Mouse (Mus musculus): ENCODE measurements around the gene Slc25a31. TPM values are rescaled to one million over a fixed set of nuclear protein-coding genes. Genes with fewer than 3 reads are reported as not detected.
A peak's percentile ranks its signal among the peaks of the same experiment; 100 is the strongest.

The Slc25a31 gene
- polyA plus RNA-seq, 1 experiment from 2014 or later = 0.11 TPM

DNA sequence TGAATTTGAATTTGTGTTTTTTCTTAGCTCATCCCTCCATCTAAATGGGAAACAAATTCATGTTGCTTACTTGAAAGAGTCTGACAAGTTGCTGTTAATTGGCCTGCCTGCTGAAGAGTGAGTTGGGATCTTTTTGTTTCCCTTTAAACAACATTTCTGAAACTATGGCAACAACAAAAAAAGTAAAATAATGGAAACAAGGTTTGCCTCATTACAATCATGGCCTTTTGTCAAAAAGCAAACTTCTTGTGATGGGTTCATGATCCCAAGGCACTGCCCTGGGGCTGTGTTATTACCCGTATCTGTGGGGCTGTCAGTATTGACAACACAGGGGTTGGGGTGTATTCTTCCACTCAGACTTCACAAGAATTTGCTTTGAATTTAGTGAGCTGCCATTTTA lies 29.8 kb upstream of the Slc25a31 start:
- ATAC-seq (replicated peaks; ENCODE audit: low FRiP score) (no peak), DNase-seq (ENCODE audit: low spot score) (no peak)
- no peak overlapping the region for H3K4me2 ChIP-seq (ENCODE audit: low read depth, low read length, severe bottlenecking)
- peaks cover 8% of the 10 kb centered on the region; the same call in 1 of the 2 replicates for H3K4me1 ChIP-seq (replicated peaks; ENCODE audit: control insufficient read depth, insufficient read depth, low read length)
- H3K36me3 ChIP-seq (ENCODE audit: control insufficient read depth, insufficient read depth, low read length) = no peaks in the 10 kb centered on the region
- no peak overlapping the region for H3K27ac ChIP-seq (ENCODE audit: low read depth, low read length)
- H3K9me3 ChIP-seq (ENCODE audit: control insufficient read depth, low read length) = no peaks in the 10 kb centered on the region
- 13% methylated on average over 1 of the region's 1 CpGs for WGBS
- H3K9ac ChIP-seq (ENCODE audit: low read length) = no peak overlapping the region
- no peaks in the 10 kb centered on the region for H3K27me3 ChIP-seq (ENCODE audit: control insufficient read depth, insufficient read depth, low read length)
- no peak overlapping the region for H3K4me3 ChIP-seq (ENCODE audit: low read depth, low read length)

DNA sequence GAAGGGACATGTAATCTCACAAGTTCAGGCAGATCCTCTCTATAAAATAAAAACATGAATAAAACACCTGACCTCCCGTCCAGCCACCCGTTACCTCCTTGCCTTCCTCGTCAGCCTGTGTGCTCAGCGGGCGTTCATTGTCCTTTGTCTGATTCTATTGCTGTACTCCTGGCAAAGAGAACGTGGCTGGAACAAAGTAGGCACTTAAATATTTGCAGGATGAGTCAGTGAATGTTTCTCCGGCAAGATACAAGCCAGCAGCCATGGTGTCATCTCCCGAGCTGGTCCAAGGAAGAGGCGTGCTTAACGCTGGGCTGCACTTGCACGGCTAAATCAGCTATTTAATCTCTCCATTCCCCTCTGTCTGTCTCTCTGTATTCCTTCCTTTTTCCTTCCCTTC lies 26.3 kb upstream of the Slc25a31 start:
- 0 out of 2 replicates have a peak overlapping the region, but pooled peaks have one; percentile 9 for H3K9ac ChIP-seq (ENCODE audit: low read length)
- no peak overlapping the region for H3K27ac ChIP-seq (ENCODE audit: low read depth, low read length)
- DNase-seq (ENCODE audit: low spot score) (no peak), ATAC-seq (replicated peaks; ENCODE audit: low FRiP score) (no peak)
- WGBS = 36% methylated on average over 11 of the region's 11 CpGs
- H3K27me3 ChIP-seq (ENCODE audit: control insufficient read depth, insufficient read depth, low read length) = no peaks in the 10 kb centered on the region
- H3K36me3 ChIP-seq (ENCODE audit: control insufficient read depth, insufficient read depth, low read length) = no peaks in the 10 kb centered on the region
- no peaks in the 10 kb centered on the region for H3K9me3 ChIP-seq (ENCODE audit: control insufficient read depth, low read length)
- peaks cover 17% of the 10 kb centered on the region for H3K4me1 ChIP-seq (replicated peaks; ENCODE audit: control insufficient read depth, insufficient read depth, low read length)
- H3K4me3 ChIP-seq (ENCODE audit: low read depth, low read length) = no peak overlapping the region
- H3K4me2 ChIP-seq (ENCODE audit: low read depth, low read length, severe bottlenecking) = no peak overlapping the region

DNA sequence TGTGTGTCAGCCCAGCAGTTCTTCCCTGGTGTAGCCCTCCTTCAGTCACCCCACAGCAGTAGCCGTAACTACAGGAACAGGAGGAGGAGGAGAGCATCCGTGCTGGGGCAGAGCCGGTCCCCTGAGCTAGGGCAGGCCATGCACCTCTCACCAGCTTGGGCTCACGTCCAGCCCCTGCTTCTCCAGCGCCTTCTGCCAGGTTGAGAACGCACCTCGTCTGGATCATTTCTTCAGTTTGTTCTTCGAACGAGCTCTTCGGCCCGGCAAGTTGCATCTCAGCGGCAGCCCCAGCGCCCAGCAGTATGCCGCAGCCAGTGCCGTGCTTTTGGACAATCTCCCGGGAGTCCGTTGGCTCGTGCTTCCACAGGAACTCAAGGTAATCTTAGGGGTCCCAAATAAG lies 25.5 kb upstream of the Slc25a31 start:
- no peaks in the 10 kb centered on the region for H3K36me3 ChIP-seq (ENCODE audit: control insufficient read depth, insufficient read depth, low read length)
- H3K9ac ChIP-seq (ENCODE audit: low read length) = no peak overlapping the region
- no peak overlapping the region for H3K4me2 ChIP-seq (ENCODE audit: low read depth, low read length, severe bottlenecking)
- peaks cover 17% of the 10 kb centered on the region for H3K4me1 ChIP-seq (replicated peaks; ENCODE audit: control insufficient read depth, insufficient read depth, low read length)
- no peaks in the 10 kb centered on the region for H3K9me3 ChIP-seq (ENCODE audit: control insufficient read depth, low read length)
- no peaks in the 10 kb centered on the region for H3K27me3 ChIP-seq (ENCODE audit: control insufficient read depth, insufficient read depth, low read length)
- no peak overlapping the region for H3K27ac ChIP-seq (ENCODE audit: low read depth, low read length)
- DNase-seq (ENCODE audit: low spot score) = no peak
- no peak for ATAC-seq (replicated peaks; ENCODE audit: low FRiP score)
- 94% methylated on average over 18 of the region's 18 CpGs for WGBS
- H3K4me3 ChIP-seq (ENCODE audit: low read depth, low read length) = no peak overlapping the region

DNA sequence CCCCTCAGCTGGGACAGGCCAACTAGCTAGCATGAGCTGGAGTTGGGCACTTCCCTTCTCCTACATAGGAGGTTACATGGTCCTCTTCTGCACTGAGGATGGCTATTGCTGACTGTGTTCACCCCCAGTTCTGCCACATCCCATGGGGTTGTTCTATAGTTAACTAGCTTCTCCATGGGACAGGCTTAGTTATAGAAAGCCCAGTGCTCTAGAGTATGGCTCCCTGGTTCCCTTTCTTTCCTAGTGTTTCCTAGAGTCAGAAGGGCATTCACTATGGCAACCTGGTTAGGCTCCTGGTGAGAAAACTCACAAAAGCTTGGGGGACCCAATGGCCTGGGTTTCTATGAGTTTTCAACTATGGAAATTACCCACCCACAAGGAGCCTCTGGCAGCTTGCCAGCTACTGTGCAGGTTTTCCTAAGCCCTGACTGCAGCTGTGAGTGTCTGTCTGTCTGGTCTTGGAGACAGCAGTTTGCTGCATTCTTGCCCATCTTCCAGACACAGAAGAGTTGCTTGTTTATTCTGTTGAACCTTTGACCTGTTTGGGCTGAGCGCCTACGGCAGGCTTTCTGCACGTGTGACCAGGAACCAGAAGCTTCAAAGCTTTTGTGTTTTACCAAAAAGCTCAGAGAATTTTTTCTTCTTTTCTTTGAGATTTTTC lies 22.7 kb upstream of the Slc25a31 start:
- Histone ChIP-seq H3K36me3 (ENCODE audit: control insufficient read depth, insufficient read depth, low read length) (no peaks in the 10 kb centered on the region; the same call in 1 of the 2 replicates), H3K27ac (ENCODE audit: low read depth, low read length) (peak overlapping the region; percentile 66; the same call in 1 of the 2 replicates), H3K4me3 (ENCODE audit: low read depth, low read length) (no peak overlapping the region), H3K9ac (ENCODE audit: low read length) (peak overlapping the region; percentile 20; the same call in 1 of the 2 replicates), H3K27me3 (ENCODE audit: control insufficient read depth, insufficient read depth, low read length) (no peaks in the 10 kb centered on the region), H3K4me1 (replicated peaks; ENCODE audit: control insufficient read depth, insufficient read depth, low read length) (peaks cover 12% of the 10 kb centered on the region), H3K9me3 (ENCODE audit: control insufficient read depth, low read length) (no peaks in the 10 kb centered on the region), H3K4me2 (ENCODE audit: low read depth, low read length, severe bottlenecking) (no peak overlapping the region)
- 12% methylated on average over 3 of the region's 3 CpGs for WGBS
- peak; percentile 78 for ATAC-seq (replicated peaks; ENCODE audit: low FRiP score)
- DNase-seq (ENCODE audit: low spot score) = peak; percentile 79

DNA sequence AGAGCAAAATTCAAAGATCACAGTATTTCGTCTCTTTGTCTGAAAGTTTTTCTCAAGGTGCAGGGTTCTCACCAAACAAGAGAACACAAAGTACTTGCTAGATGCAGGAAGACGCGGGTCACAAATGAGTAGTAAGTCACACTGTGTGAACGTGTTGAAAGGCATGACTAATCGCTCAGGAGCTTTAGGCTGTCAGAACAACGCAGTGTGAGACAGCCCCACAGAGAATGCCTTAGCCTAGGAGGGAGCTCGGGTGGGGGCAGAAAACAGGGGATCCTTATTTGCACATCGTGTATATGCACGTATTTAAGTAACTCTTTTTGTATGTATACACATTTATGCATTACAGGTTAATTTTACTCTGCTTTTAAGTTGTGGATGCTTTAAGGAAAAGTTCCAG lies 21.8 kb upstream of the Slc25a31 start:
- 21% methylated on average over 9 of the region's 9 CpGs for WGBS
- H3K9me3 ChIP-seq (ENCODE audit: control insufficient read depth, low read length) = no peaks in the 10 kb centered on the region
- H3K36me3 ChIP-seq (ENCODE audit: control insufficient read depth, insufficient read depth, low read length) = no peaks in the 10 kb centered on the region; the same call in 1 of the 2 replicates
- H3K4me3 ChIP-seq (ENCODE audit: low read depth, low read length) = no peak overlapping the region
- H3K4me2 ChIP-seq (ENCODE audit: low read depth, low read length, severe bottlenecking) = no peak overlapping the region
- H3K9ac ChIP-seq (ENCODE audit: low read length) = no peak overlapping the region; the same call in 1 of the 2 replicates
- H3K27ac ChIP-seq (ENCODE audit: low read depth, low read length) = peak overlapping the region; percentile 46; the same call in 1 of the 2 replicates
- peaks cover 12% of the 10 kb centered on the region for H3K4me1 ChIP-seq (replicated peaks; ENCODE audit: control insufficient read depth, insufficient read depth, low read length)
- peak; percentile 59 for ATAC-seq (replicated peaks; ENCODE audit: low FRiP score)
- no peaks in the 10 kb centered on the region for H3K27me3 ChIP-seq (ENCODE audit: control insufficient read depth, insufficient read depth, low read length)
- DNase-seq (ENCODE audit: low spot score) = no peak

DNA sequence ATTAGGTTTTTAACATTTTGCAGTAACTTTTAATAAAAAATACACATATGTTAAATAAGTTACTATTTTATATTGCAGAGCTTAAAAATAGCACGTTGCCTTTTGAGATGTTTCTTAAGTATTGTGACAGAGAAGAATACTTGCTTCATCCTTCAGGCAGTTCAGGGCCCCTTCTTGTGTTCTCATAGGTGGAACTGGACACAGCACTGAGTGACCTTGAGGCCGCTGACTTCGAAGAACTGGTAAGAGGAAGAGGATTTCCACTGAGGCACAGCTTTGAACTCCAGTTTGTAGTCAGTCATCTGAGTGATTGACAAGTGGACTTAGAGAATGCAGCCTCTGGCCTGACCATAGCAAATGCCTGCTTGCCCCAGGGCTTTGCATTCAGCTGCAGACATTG lies 21.1 kb upstream of the Slc25a31 start:
- H3K36me3 ChIP-seq (ENCODE audit: control insufficient read depth, insufficient read depth, low read length) = no peaks in the 10 kb centered on the region; the same call in 1 of the 2 replicates
- no peak overlapping the region for H3K4me2 ChIP-seq (ENCODE audit: low read depth, low read length, severe bottlenecking)
- peaks cover 12% of the 10 kb centered on the region for H3K4me1 ChIP-seq (replicated peaks; ENCODE audit: control insufficient read depth, insufficient read depth, low read length)
- no peak for ATAC-seq (replicated peaks; ENCODE audit: low FRiP score)
- H3K27me3 ChIP-seq (ENCODE audit: control insufficient read depth, insufficient read depth, low read length) = no peaks in the 10 kb centered on the region
- H3K4me3 ChIP-seq (ENCODE audit: low read depth, low read length) = no peak overlapping the region
- WGBS = 66% methylated on average over 3 of the region's 3 CpGs
- no peaks in the 10 kb centered on the region for H3K9me3 ChIP-seq (ENCODE audit: control insufficient read depth, low read length)
- no peak overlapping the region for H3K9ac ChIP-seq (ENCODE audit: low read length)
- no peak for DNase-seq (ENCODE audit: low spot score)
- H3K27ac ChIP-seq (ENCODE audit: low read depth, low read length) = no peak overlapping the region

DNA sequence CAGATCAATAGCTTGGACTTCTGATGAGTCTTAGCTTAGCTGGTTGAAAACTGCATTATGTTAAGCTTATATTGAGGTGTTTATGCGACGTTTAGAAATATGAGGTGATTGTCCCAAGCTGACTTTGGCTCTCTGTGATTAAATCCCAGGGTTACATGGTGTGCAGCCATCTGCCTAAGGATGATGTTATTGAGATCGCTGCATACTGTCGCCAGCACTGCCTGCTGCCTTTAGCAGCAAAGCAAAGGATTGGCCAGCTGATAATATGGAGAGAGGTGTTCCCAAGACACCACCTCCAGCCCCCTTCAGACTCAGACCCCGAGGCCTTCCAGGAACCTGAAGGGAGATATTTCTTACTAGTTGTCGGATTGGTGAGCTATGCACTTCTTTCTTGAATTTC lies 17.1 kb upstream of the Slc25a31 start:
- Histone ChIP-seq H3K4me3 (ENCODE audit: low read depth, low read length) (no peak overlapping the region), H3K27me3 (ENCODE audit: control insufficient read depth, insufficient read depth, low read length) (no peaks in the 10 kb centered on the region), H3K4me2 (ENCODE audit: low read depth, low read length, severe bottlenecking) (no peak overlapping the region), H3K36me3 (ENCODE audit: control insufficient read depth, insufficient read depth, low read length) (no peaks in the 10 kb centered on the region; the same call in 1 of the 2 replicates), H3K9me3 (ENCODE audit: control insufficient read depth, low read length) (no peaks in the 10 kb centered on the region), H3K27ac (ENCODE audit: low read depth, low read length) (no peak overlapping the region), H3K9ac (ENCODE audit: low read length) (no peak overlapping the region), H3K4me1 (replicated peaks; ENCODE audit: control insufficient read depth, insufficient read depth, low read length) (peaks cover 3% of the 10 kb centered on the region; the same call in 1 of the 2 replicates)
- no peak for DNase-seq (ENCODE audit: low spot score)
- ATAC-seq (replicated peaks; ENCODE audit: low FRiP score) = no peak
- WGBS = 84% methylated on average over 6 of the region's 6 CpGs

DNA sequence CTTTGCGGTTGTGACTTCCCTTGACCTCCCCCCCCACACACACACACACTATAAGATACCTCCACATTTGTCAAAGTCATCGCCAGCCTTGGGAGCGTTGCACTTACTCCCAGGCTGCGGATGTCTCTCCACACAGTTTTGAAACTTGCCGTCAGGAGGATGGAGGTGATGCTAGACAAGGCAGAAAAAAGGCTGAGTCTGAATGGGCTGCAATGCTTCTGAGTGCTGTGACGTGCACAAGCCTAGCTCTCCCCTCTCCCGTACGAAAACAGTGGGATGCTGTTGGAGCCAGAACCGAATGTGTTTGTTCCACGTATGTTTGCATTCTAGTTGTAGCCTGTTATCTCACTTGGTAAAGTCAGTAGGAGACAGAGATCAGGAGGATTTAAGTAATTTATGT lies 15.2 kb upstream of the Slc25a31 start:
- Histone ChIP-seq H3K4me1 (replicated peaks; ENCODE audit: control insufficient read depth, insufficient read depth, low read length) (no peaks in the 10 kb centered on the region), H3K9ac (ENCODE audit: low read length) (no peak overlapping the region), H3K27me3 (ENCODE audit: control insufficient read depth, insufficient read depth, low read length) (no peaks in the 10 kb centered on the region), H3K36me3 (ENCODE audit: control insufficient read depth, insufficient read depth, low read length) (no peaks in the 10 kb centered on the region; the same call in 1 of the 2 replicates), H3K27ac (ENCODE audit: low read depth, low read length) (no peak overlapping the region), H3K4me2 (ENCODE audit: low read depth, low read length, severe bottlenecking) (no peak overlapping the region), H3K4me3 (ENCODE audit: low read depth, low read length) (no peak overlapping the region), H3K9me3 (ENCODE audit: control insufficient read depth, low read length) (no peaks in the 10 kb centered on the region)
- WGBS = 86% methylated on average over 10 of the region's 10 CpGs
- ATAC-seq (replicated peaks; ENCODE audit: low FRiP score) = no peak
- DNase-seq (ENCODE audit: low spot score) = no peak

DNA sequence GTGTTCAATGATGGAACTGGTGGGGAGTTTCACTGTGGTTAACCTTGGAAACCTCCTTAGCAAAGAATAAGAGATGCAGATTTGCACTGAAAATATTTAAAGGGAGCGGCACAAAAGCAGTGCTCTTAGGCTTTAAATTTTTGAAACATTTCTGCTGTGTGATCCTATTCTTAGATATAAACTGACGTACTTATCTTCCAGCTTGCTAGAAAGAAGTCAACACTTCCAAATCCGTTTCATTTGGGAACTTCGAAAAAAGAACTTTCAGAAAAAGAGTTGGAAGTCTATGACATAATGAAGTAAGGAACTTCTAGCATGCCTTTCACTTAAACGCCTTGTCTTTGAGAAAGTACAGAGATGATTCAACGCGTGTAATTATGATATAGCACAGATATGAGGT lies 14.7 kb upstream of the Slc25a31 start:
- Histone ChIP-seq H3K27ac (ENCODE audit: low read depth, low read length) (no peak overlapping the region), H3K4me3 (ENCODE audit: low read depth, low read length) (no peak overlapping the region), H3K9ac (ENCODE audit: low read length) (no peak overlapping the region), H3K4me2 (ENCODE audit: low read depth, low read length, severe bottlenecking) (no peak overlapping the region), H3K9me3 (ENCODE audit: control insufficient read depth, low read length) (no peaks in the 10 kb centered on the region), H3K36me3 (ENCODE audit: control insufficient read depth, insufficient read depth, low read length) (no peaks in the 10 kb centered on the region; the same call in 1 of the 2 replicates), H3K4me1 (replicated peaks; ENCODE audit: control insufficient read depth, insufficient read depth, low read length) (no peaks in the 10 kb centered on the region), H3K27me3 (ENCODE audit: control insufficient read depth, insufficient read depth, low read length) (no peaks in the 10 kb centered on the region)
- 91% methylated on average over 7 of the region's 7 CpGs for WGBS
- ATAC-seq (replicated peaks; ENCODE audit: low FRiP score) (no peak), DNase-seq (ENCODE audit: low spot score) (no peak)

Measured in forebrain, embryonic 11.5 days (tissue).